Mouse (Mus musculus) duodenum, adult 2 months (tissue): Measurements from ENCODE around the gene Prl3d1. TPM values are rescaled to one million over a fixed set of nuclear protein-coding genes. Genes with fewer than 3 reads are reported as not detected.

Experiments used
- polyA plus RNA-seq: library from polyadenylated mRNA; depleted of rRNA; stranded (reverse); fragments of >200 nt; gene quantifications from 2 replicates; pipeline ENCODE4 v1.2.3, GENCODE M21; 2012; ENCODE audit warnings: low replicate concordance; rRNA removed

Gene Prl3d1
- polyA plus RNA-seq = not detected in 2 replicates

GRCm38 (mm10) chr13:27093890-27094289, at the start of gene Prl3d1:
TSS of gene Prl3d1 (plus strand) at chr13:27094190.

GRCm38 (mm10) chr13:27057270-27057669, 36.7 kb upstream of the Prl3d1 start, which contains the start of gene Prl:
TSS of gene Prl (plus strand) at chr13:27057570.

GRCm38 (mm10) chr13:27121398-27121797, 27.4 kb downstream of the Prl3d1 start, which contains the start of gene Prl3d2:
TSS of gene Prl3d2 (plus strand) at chr13:27121698.

Other genes with a start within 250 kb of the Prl3d1 start
- not detected in 2 replicates for gene Prl, start 36.6 kb upstream of the Prl3d1 start, polyA plus RNA-seq
- not detected in 2 replicates for gene Prl3d2, start 27.5 kb downstream of the Prl3d1 start, polyA plus RNA-seq
- gene Prl3d3, start 62.6 kb downstream of the Prl3d1 start, polyA plus RNA-seq = not detected in 2 replicates
- gene Prl3c1, start 102.5 kb downstream of the Prl3d1 start, polyA plus RNA-seq = not detected in 2 replicates
- gene Prl3b1, start 147.7 kb downstream of the Prl3d1 start, polyA plus RNA-seq = not detected in 2 replicates
- not detected in 2 replicates for gene Prl3a1, start 165.2 kb downstream of the Prl3d1 start, polyA plus RNA-seq
- gene Prl6a1, start 218.4 kb downstream of the Prl3d1 start, polyA plus RNA-seq = 0.13 TPM in 1 of 2 replicates, not detected in the other